Mouse (Mus musculus): Measurements from ENCODE around the gene Iqcf5.

The Iqcf5 gene

GRCm38 (mm10) chr9:106481676-106482075, 32.7 kb upstream of the Iqcf5 start:
- 90% methylated on average over 13 of the region's 13 CpGs for WGBS

- 83% methylated on average over 17 of the region's 17 CpGs for WGBS
These were observed 31.7 kb upstream of the Iqcf5 start for GRCm38 (mm10) chr9:106482578-106483115.

GRCm38 (mm10) chr9:106483136-106483535, 31.2 kb upstream of the Iqcf5 start:
- WGBS, result 94% methylated on average over 10 of the region's 10 CpGs

- 92% methylated on average over 17 of the region's 17 CpGs for WGBS
These were observed 30.8 kb upstream of the Iqcf5 start for GRCm38 (mm10) chr9:106483606-106484005.

- WGBS, result 91% methylated on average over 10 of the region's 10 CpGs
These were observed 29.3 kb upstream of the Iqcf5 start for GRCm38 (mm10) chr9:106485076-106485475.

GRCm38 (mm10) chr9:106487602-106488001, 26.8 kb upstream of the Iqcf5 start:
- whole genome bisulfite sequencing, result 87% methylated on average over 6 of the region's 6 CpGs

GRCm38 (mm10) chr9:106499667-106500066, 14.7 kb upstream of the Iqcf5 start, which contains the start of gene Iqcf1:
Iqcf1 (plus strand) TSS chr9:106499967.
- WGBS, result 93% methylated on average over 6 of the region's 6 CpGs

- WGBS, result 89% methylated on average over 22 of the region's 22 CpGs
These were observed 12.5 kb upstream of the Iqcf5 start for GRCm38 (mm10) chr9:106501846-106502245.

- WGBS, result 88% methylated on average over 6 of the region's 6 CpGs
These were observed 10.1 kb upstream of the Iqcf5 start for GRCm38 (mm10) chr9:106504246-106504645.

- 57% methylated on average over 10 of the region's 10 CpGs for WGBS
These were observed 5.0 kb upstream of the Iqcf5 start for GRCm38 (mm10) chr9:106509356-106509755.

- 28% methylated on average over 13 of the region's 13 CpGs for WGBS
These were observed 1.5 kb upstream of the Iqcf5 start for GRCm38 (mm10) chr9:106512729-106513450.

GRCm38 (mm10) chr9:106513566-106513965, 807 bp upstream of the Iqcf5 start:
- WGBS, result 63% methylated on average over 6 of the region's 6 CpGs

GRCm38 (mm10) chr9:106519433-106519832, 5.1 kb downstream of the Iqcf5 start:
- 63% methylated on average over 2 of the region's 2 CpGs for WGBS

GRCm38 (mm10) chr9:106519909-106520308, 5.5 kb downstream of the Iqcf5 start:
- WGBS, result 82% methylated on average over 8 of the region's 8 CpGs

- WGBS, result 14% methylated on average over 3 of the region's 3 CpGs
These were observed 17.5 kb downstream of the Iqcf5 start for GRCm38 (mm10) chr9:106531833-106532232.

- WGBS, result 86% methylated on average over 7 of the region's 7 CpGs
These were observed 19.9 kb downstream of the Iqcf5 start for GRCm38 (mm10) chr9:106534296-106534695.

- 69% methylated on average over 11 of the region's 11 CpGs for WGBS
These were observed 20.6 kb downstream of the Iqcf5 start for GRCm38 (mm10) chr9:106534975-106535374.

- WGBS, result 96% methylated on average over 5 of the region's 5 CpGs
These were observed 47.2 kb downstream of the Iqcf5 start, which contains the start of gene Iqcf3 for GRCm38 (mm10) chr9:106561531-106561930. Iqcf3 (minus strand) TSS chr9:106561631.

- 91% methylated on average over 11 of the region's 11 CpGs for WGBS
These were observed 47.9 kb downstream of the Iqcf5 start for GRCm38 (mm10) chr9:106562291-106562690.

GRCm38 (mm10) chr9:106564025-106564424, 49.7 kb downstream of the Iqcf5 start:
- 50% methylated on average over 8 of the region's 8 CpGs for WGBS

All from cerebral cortex, adult 2 months (tissue).